Mouse (Mus musculus): Measurements from ENCODE around the gene Sim2. TPM values are rescaled to one million over a fixed set of nuclear protein-coding genes. Genes with fewer than 3 reads are reported as not detected.

The Sim2 gene
- total RNA-seq, 2 experiments from 2014 or later, result not detected

- no peak for DNase-seq
Measured at GRCm38 (mm10) chr16:94164236-94164635, 79.5 kb downstream of the Sim2 start.

GRCm38 (mm10) chr16:94164978-94165377 lies 80.2 kb downstream of the Sim2 start:
- no peak for DNase-seq

GRCm38 (mm10) chr16:94168655-94169545 lies 84.2 kb downstream of the Sim2 start:
- no peak for DNase-seq

- no peak for DNase-seq
Measured at GRCm38 (mm10) chr16:94170218-94170617, 85.5 kb downstream of the Sim2 start.

- no peak for DNase-seq
Measured at GRCm38 (mm10) chr16:94173361-94173760, 88.6 kb downstream of the Sim2 start.

- no peak for DNase-seq
Measured at GRCm38 (mm10) chr16:94175366-94175986, 90.7 kb downstream of the Sim2 start.

Small RNA genes within 50 kb of the gene (microRNA-seq; reads per million reads assigned to microRNA genes)
- gene Gm23062, result not detected

Other genes starting within 250 kb of the Sim2 start
- 1 to 10 TPM; 3.0 to 3.9 TPM for gene Chaf1b, start 201.0 kb upstream of the Sim2 start, total RNA-seq (2021)
- not detected for gene Cldn14, start 76.1 kb upstream of the Sim2 start, total RNA-seq (2021)
- gene Hlcs, start 228.6 kb downstream of the Sim2 start, total RNA-seq (2021), result 10 to 100 TPM; 13.6 to 18.3 TPM
- 1 to 10 TPM; 4.1 to 6.0 TPM for gene Ripply3, start 243.5 kb downstream of the Sim2 start, total RNA-seq (2021)

Data from adrenal gland, postnatal 36 days (tissue).